Mouse (Mus musculus): Measurements from ENCODE around the gene Ttc19.

- TF ChIP-seq HCFC1 (IDR thresholded peaks at IDR 0.05; ENCODE audit: borderline replicate concordance, insufficient read depth, low read length) (no peak), ZNF384 (IDR thresholded peaks at IDR 0.05; ENCODE audit: low read depth, low read length) (no peak), ZC3H11A (IDR thresholded peaks at IDR 0.05; ENCODE audit: borderline replicate concordance, low read depth, low read length) (no peak)
Measured at GRCm38 (mm10) chr11:62266466-62267214, 14.6 kb upstream of the Ttc19 start.
